Mouse (Mus musculus): Measurements from ENCODE around the gene March1. TPM values are rescaled to one million over a fixed set of nuclear protein-coding genes. Genes with fewer than 3 reads are reported as not detected.
"Not testable (repeated sequence)": the region's sequence is repeated elsewhere in the genome, so short reads cannot be mapped to it uniquely, and the experiment has no call there.

Gene March1
- polyA plus RNA-seq, 1 experiment: 2.0 TPM

DNA sequence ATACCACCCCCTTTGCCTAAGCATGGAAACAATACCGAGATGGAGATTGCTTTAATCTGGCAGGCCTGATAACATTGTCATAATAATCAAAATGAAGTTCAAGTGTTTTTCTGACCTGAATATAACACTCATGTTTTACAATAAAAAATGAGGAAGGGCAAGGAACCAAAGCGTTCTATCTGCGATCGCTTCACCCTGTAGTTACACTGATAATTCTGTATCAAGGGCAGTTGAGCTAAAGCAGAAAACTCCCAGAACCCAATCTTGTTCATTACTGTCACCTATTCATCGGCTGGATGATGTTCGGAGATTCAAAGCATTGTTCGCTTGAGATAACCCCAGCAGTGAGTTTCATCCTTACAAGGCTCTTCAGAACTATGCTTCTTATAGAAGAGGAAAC, 700.1 kb downstream of the March1 start:
- no peak for DNase-seq (ENCODE audit: low spot score)

DNA sequence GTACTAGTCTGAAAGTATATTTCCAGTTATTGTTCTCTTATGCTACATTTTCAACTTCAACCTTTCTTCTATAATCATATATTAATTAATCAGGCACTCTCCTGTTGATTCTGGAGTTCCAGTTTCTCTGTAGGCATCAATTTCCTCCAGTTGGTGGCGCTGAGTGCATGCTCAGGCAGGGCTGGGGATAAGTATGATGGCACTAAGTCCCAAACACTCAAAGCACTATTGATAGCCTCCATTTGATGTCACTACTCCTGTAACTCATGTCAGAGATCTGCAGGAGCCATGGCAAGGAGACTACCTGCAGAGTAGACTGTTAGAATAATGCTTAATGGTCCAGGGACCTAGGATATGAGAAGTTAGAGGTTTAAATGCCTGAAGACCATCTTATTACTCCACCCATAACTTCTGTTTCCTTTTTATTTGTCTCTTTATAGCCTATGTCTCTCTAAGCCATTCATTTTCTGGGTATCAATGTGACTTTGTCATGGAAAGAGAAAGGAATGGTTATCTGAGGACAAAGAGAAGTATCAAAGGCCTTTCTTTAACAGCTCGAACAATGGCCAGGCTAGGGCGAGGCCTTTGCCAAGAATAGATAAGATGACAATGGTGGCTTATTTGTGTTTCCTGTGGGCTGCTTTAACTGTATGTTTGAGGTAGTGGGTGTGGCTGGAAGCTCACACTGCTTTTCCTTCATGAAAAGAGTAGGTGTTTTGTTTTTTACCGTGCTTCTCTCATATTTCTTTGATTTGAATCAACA, 705.5 kb downstream of the March1 start:
- DNase-seq (ENCODE audit: low spot score): no peak

GRCm38 (mm10) chr8:66326396-66326795, 708.7 kb downstream of the March1 start:
- DNase-seq (ENCODE audit: low spot score): no peak

DNA sequence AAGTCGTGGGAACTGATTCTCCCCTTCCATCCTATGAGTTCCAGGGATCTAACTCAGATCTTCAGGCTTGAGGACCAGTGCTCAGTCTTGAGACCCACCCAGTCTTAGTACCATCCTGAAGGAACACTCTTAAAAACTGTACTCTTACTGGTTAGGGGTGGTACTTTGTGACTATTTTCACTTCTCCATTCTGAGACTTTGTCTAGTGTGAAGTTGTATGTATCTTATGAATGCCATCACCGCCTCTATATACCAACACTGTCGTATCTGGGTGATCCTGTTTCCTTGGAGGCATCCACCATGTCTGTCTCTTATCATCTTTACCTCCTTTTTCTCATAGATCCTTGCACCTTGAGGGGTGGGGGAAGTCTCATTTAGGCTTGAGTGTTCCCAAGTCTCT, 714.5 kb downstream of the March1 start:
- no peak for DNase-seq (ENCODE audit: low spot score)

GRCm38 (mm10) chr8:66334265-66334664, 716.6 kb downstream of the March1 start:
- DNase-seq (ENCODE audit: low spot score): no peak

DNA sequence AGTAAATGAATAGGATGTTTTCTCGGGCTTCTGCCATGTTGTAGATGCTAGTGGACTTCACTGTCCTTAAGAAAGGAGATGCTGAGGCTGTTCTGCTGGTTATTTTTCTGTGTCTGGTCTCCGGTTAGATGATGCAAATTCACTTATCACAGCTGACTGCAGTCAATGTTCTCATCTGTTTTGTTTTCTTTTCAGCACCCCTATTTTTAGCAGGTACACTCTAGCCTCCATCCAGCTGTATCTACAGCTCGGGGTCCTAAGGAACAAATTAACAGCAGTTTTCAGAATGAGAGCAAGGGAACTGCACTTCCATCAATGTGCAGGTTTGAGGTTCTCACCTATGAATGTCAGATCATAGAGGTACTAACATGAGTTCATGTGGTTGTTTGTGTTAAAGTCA, 721.9 kb downstream of the March1 start:
- DNase-seq (ENCODE audit: low spot score): no peak

GRCm38 (mm10) chr8:66342928-66343327, 725.2 kb downstream of the March1 start:
- DNase-seq (ENCODE audit: low spot score): no peak

GRCm38 (mm10) chr8:66362882-66363801, 745.4 kb downstream of the March1 start:
- no peak for DNase-seq (ENCODE audit: low spot score)

DNA sequence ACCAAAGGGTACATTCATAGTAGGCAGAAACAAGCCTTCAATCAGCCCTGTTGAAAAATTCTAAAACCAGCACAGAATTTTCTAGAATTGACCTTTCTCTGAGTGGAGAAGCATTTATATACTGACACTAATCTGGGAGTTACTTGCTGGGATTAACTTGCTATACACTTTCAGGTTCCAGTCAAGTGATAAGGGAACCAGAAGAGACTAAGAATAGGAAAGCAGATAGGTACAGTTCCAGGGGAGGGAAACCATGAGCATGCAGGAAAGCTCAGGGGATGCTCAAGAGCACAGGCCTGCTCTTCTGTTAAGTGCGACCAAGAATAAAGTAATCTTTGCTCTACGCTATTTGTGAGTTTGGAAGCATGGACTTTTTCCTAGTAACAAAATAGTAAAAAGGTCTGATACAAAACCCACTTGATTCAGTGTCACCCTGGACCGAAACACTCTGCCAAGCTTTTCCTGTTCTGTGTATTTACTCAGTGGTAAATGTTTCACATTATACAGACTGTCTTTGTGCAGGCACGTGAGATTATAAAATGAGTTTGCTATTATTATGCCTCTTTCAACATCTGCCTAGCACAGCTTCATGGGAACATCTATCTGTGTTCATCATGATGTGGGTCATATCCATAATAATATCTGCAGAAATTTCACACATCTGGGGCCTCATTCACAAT, 766.1 kb downstream of the March1 start:
- no peak for DNase-seq (ENCODE audit: low spot score)

DNA sequence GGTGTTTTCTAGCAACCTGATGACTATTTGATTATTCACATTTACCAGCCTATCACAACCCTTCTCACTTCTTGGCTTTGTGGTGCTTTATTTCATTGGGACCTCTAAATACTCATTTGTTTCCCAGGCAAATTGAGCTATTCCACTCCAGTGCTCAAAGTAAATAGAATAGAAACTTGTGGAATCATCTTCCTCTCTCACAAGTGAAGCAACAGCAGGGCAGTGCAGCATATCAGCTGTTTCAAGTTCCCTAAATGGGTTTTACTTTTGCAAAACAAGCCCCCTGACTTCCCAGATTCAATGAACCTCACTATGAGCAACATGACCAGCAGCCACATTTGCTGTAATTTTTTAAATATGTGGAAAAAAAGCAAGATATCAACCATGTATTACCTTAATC, 768.3 kb downstream of the March1 start:
- DNase-seq (ENCODE audit: low spot score): no peak

DNA sequence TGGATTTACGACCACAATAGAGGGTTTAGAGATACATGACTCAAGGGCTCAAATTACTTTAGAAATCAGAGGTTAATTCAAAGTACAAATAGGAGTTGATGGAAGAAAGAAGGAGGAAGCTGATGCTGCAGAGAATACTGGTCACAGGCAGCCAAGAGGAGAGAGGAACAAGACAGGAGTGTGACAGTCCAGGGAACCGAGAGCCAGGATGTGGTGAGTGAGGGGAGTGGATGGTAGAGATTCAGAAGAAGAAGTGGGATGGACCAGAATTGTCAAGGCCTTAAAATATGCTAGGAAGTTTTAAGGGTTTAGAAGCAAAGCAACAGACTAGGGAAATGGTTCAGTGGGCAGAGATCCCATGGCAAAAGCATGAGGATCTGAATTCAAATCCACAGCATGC, 771.0 kb downstream of the March1 start:
- no peak for DNase-seq (ENCODE audit: low spot score)

GRCm38 (mm10) chr8:66391554-66391953, 773.9 kb downstream of the March1 start:
- no peak for DNase-seq (ENCODE audit: low spot score)

DNA sequence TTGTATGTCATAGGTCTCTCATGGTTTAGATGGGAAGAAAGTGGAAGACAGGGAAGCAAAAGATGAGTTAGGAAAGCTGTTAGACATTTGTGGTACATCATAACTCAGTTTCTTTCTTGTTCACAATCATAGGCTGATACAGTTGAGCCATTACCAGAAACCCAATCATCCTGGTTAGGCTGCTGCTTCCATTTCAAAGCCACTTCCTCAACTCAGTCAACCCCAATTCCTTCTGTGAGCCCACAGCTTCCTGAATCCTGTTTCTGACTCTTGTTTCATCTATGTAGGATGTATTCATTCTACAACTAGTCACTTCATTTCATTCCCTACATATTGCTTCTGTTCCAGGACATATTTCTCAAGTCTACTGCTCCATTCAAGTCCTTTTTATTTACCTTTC, 775.2 kb downstream of the March1 start:
- no peak for DNase-seq (ENCODE audit: low spot score)

GRCm38 (mm10) chr8:66394148-66394547, 776.4 kb downstream of the March1 start:
- no peak for DNase-seq (ENCODE audit: low spot score)

- DNase-seq (ENCODE audit: low spot score): no peak
Observed at GRCm38 (mm10) chr8:66397811-66398210, 780.1 kb downstream of the March1 start.

- no peak for DNase-seq (ENCODE audit: low spot score)
Observed at GRCm38 (mm10) chr8:66400050-66400449, 782.4 kb downstream of the March1 start.

DNA sequence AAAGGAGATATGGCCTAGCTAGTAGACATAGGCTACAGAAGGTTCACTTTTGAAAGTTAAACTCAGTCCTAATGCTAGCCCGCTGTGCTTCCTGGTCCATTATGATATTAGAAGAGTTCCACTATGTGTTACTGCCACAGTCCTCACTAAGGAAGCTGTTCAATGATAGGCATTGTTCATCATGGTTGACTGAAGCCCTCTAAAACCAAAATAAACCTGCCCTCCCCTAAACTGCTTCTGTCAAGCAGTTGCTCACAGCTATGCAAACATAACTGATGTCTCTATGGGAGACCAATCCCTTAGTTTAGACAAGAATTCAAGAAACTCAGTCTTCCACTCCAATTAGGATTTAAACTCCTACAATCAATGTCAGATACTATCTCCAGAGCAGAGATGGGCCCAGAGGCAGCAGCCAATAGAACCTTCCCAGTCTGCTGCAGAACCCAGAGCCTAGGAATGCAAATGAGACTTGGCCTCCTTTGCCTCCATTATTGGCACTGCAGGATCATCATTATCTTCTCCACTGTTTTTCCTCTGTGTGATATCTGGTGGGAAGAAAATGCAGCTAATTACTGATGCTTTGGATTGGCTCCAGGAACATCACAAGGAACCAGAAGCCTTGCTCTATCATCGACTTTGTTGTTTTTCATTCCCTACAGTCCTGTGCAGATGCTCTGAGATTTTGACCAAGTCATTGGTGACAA, 787.2 kb downstream of the March1 start:
- DNase-seq (ENCODE audit: low spot score): no peak

DNA sequence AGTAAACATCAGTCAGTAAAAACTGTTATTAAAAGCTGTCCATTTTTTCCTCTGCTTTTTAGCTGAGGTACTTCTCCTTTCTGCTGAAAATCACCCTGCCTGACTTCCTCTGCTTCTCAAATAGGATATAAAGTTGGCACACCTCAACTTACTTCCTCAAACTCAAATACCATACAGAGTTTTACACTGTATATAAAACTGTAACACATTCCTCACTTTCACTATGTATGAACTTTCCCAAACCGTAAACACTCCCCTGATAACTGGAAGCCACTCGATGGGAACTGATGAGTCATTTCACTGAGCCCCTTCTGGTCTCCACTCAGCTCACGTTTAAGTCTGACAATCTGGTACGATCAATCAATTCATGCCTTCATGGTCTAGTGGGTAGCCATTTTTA, 788.1 kb downstream of the March1 start:
- not testable (repeated sequence) for DNase-seq (ENCODE audit: low spot score)

DNA sequence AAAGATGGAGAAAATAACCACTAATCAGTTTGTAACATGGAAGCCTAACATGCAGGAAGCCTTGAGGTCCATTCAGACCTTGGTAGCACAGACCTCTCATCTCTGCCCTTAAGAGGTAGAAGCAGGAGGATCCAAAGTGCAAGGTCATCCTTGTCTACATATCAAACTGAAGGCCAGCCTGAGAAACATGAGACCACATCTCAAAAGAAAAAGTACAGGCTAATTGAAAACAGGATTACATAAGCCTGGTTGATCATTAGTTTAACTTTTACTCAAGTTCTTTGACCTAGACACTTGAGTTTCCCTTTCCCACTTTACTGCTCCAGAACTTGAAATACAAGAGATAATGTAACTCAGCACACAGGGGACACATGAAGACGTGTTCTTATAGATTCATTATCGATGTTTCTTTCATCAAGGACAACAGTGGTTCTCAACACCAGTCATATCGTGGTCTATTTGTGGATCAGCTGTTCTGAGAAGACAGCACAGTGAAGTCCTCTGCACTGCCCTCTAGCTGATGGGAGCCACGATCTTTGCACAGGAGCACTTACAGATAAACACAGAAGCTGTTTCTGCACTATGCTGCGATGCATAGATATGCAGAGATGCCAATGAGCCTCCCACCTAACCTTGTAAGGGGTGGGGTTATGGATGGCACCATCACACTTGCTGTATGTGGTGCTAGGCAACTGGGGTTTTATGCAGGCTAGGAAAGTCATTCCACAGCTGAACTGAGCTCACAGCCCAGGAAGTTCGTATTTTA, 789.1 kb downstream of the March1 start:
- DNase-seq (ENCODE audit: low spot score): no peak

- no peak for DNase-seq (ENCODE audit: low spot score)
Observed at GRCm38 (mm10) chr8:66410080-66410615, 792.4 kb downstream of the March1 start.

- no peak for DNase-seq (ENCODE audit: low spot score)
Observed at GRCm38 (mm10) chr8:66413101-66413500, 795.4 kb downstream of the March1 start.

All from urinary bladder, adult 2 months (tissue).